Mouse (Mus musculus) thymus, adult 2 months (tissue): Measurements from ENCODE around the gene Gm29609.

Experiments
- CTCF ChIP-seq: fragments of 200-500 bp; IDR thresholded peaks from 2 replicates; pipeline ENCODE4 v1.5.1; 2012; ENCODE audit warnings: mild to moderate bottlenecking, control low read depth, low read length, moderate library complexity, borderline replicate concordance; ENCODE audit not compliant: control insufficient read depth, poor library complexity, insufficient read depth; ENCODE audit errors: extremely low read depth
- POLR2A ChIP-seq: fragments of 200-500 bp; IDR thresholded peaks from 2 replicates; pipeline ENCODE4 v1.6.1; 2012; ENCODE audit warnings: mild to moderate bottlenecking, low read length, control low read depth, moderate library complexity; ENCODE audit not compliant: control insufficient read depth, poor library complexity, insufficient read depth; ENCODE audit errors: extremely low read depth

GRCm38 (mm10) chr5:31196207-31196606 lies 16.5 kb upstream of the Gm29609 start:
- TF ChIP-seq CTCF: no peak
- TF ChIP-seq POLR2A: no peak
